Mouse (Mus musculus): ENCODE measurements around the gene Tcl1b5. TPM values are rescaled to one million over a fixed set of nuclear protein-coding genes. Genes with fewer than 3 reads are reported as not detected.
"Not testable (repeated sequence)": the region's sequence is repeated elsewhere in the genome, so short reads cannot be mapped to it uniquely, and the experiment has no call there.

Tcl1b5 gene
- not detected in 2 replicates for total RNA-seq (2015)
- total RNA-seq (2017): not detected in 2 replicates

DNA sequence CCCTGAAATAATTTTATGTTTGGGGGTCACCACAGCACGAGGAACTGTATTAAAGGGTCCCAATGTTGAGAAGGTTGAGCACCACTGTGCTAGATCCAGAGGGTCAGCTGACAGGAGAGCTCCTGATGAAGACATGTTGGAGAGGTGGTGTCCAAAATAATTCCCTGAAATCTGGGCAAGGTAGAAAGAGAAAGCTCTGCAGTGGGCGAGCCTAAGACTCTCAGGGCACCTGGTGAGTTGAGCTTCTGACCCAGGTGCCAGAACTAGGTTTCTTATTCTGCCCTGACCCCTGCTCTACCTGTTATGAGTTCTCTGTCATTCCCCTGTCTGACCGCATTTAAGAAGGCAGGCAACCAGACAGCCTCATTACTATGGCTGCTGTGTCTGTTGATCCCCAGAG, at the start of gene Tcl1b5:
Gene Tcl1b5 (plus strand): TSS at position 301 of the 400 bp plus-strand sequence.
- not testable (repeated sequence) for ATAC-seq (replicated peaks; ENCODE audit: poor library complexity)

DNA sequence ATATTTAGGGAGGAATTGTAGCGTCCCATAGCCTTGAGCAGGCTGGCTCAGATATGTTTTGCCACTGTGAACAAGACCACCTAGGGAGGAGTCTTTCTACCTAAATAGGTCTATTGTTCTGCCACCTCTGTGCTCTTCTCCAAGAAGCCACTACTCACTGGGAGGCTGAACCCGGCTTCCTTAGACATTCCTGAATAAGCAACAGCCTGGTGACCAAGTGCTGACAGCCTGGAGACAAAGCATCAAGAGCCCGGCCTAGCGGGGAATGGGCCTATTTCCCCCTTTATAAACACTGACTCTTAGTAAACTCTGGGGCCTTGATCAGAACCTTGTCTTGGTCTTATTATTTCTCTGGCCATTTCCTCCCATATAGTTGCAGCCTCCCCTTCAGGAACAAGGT, 49.6 kb upstream of the Tcl1b5 start:
- ATAC-seq (replicated peaks; ENCODE audit: poor library complexity): no peak

DNA sequence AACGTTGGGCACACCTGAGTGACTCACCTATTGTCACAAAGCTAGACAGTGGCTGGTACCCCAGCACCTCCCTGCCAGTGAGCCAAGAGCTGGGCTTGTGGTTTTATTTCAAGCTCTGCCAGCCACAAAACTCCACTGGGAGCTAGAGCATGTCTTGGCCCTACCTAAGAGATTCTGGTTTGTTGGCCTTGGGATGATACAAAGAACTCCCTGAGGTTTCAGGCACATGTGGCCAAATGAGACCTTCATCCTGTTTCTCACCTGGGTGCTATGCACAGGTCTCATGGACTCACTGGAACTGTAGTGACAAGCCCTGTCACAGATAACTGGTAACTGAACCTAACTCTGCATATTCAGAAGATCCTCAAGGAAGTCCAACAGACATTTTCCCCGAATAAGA, 48.5 kb upstream of the Tcl1b5 start:
- ATAC-seq (replicated peaks; ENCODE audit: poor library complexity): no peak

DNA sequence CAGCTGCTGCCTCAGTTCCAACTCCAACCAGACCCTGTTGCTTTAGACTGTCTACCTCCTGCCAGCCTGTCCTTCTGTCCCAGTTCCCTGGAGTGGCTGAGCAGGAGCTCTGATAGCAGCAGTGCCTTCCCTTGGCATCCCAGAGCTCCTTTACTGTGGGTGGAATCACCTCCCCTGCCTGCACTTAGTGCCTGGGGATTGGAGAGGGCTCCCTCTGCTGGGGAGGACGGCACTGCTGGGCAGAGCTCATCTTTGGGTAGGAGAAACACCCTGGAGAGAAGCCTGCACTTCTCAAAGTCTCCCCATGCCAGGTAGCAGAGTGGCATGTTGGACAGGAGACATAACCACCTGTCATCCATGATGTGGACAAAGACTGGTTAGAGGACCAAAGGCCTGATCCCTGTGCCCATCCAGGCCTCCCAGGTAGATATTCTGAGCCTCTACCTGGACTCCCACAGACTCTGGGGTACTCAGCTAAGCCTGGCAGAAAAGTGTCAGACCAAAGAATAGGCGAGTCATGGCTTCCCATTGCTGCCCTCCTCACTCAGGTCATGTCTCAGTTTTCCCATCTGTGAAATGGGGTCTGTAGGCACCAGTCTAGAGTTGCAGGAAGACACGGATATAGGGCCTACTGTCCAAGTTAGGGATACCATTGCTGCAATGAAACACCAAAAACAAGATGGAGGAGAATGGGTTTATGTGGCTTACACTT, 46.5 kb upstream of the Tcl1b5 start:
- ATAC-seq (replicated peaks; ENCODE audit: poor library complexity): peak; percentile 84

DNA sequence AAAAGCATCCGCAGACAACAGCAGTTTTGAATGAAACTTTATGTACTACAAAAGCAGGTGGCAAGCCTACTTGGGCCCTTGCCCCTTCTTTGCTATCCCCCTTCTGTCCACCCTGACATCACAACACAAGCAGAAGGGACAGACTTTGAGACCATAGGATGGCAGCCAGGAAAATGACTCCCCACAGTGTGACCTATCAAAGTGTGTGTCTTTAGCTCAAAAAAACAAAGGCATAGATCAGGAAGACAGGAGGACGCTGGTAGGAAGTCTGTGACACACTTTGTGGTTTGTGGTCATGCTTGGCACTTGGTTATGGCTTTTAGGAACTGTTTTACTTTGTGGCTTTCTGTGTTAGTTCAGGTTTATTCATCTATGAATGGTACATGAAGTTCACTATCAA, 42.0 kb upstream of the Tcl1b5 start:
- peak; percentile 47 for ATAC-seq (replicated peaks; ENCODE audit: poor library complexity)

DNA sequence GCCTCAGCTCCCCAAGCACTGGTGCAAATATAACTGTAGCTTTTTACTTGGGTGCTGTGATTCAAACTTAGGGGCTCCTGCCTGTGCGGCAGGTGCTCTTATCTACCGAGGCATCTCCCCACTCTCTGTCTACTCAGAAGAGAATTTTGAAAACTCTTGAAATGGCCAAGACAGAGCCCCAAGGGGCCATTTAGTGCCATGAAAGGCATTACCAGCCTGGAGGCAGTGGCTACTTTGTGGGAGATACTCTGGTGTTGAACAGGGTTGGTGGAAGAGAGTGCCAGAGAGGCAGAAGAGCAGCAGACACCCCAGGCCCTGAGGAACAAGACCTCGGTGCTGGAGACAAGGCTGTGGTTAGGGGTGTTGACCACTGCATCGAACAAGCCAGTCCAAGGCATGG, 41.3 kb upstream of the Tcl1b5 start:
- not testable (repeated sequence) for ATAC-seq (replicated peaks; ENCODE audit: poor library complexity)

DNA sequence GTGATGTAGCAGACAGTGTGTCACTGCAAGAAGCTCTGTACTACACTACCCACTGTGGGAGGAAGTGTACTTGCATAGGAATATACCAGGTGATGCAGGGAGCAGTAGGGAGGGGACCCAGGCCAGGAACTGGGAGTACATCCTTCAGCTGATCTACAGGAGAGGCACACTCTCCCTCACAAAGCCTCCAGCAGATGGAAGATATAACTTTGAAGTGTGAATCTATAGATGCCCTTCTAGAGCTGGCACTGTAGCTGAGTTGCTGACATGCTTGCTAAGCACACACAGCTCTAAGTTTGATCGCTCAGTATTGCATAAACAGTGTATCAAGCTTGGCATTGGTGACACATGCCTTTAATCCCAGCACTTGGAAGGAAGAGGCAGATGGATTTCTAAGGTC, 38.4 kb upstream of the Tcl1b5 start:
- not testable (repeated sequence) for ATAC-seq (replicated peaks; ENCODE audit: poor library complexity)

DNA sequence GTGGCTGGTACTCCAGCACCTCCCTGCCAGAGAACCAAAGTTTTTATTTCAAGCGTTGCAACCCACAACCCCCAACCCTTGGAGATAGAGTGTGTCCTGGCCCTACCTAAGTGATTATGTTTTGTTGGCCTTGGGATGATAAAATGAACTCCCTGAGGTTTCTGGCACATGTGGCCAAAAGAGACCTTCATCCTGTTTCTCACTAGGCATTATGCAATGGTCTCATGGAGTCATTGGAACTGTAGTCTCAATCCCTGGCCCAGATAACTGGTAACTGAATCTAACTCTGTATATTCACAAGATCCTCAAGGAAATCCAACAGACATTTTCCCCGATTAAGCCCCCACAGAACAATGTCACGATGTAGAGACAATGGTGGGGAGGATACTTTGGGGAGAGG, 33.0 kb upstream of the Tcl1b5 start:
- no peak for ATAC-seq (replicated peaks; ENCODE audit: poor library complexity)

DNA sequence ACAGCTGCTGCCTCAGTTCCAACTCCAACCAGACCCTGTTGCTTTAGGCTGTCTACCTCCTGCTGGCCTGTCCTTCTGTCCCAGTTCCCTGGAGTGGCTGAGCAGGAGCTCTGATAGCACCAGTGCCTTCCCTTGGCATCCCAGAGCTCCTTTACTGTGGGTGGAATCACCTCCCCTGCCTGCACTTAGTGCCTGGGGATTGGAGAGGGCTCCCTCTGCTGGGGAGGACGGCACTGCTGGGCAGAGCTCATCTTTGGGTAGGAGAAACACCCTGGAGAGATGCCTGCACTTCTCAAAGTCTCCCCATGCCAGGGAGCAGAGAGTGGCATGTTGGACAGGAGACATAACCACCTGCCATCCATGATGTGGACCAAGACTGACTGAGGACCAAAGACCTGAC, 31.2 kb upstream of the Tcl1b5 start:
- peak; percentile 76 for ATAC-seq (replicated peaks; ENCODE audit: poor library complexity)

DNA sequence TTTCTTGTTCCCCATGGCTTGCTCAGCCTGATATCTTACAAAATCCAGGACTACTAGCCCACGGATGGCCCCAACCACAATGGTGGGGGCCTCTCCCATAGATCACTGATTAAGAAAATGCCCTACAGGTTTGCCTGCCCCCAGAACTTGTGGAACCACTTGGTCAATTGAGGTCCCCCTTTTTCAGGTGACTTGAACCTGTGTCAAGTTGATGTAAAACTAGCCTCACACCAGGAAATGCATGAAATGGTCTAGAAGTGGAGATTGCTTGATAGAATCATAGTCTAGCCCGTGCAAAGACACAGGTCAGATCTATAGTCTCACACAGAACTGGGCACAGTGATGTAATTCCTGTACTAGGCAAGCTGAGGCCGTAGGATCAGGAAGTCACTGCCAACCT, 30.4 kb upstream of the Tcl1b5 start, which contains the start of gene Tcl1b2:
Gene Tcl1b2 (plus strand): TSS at position 301 of the 400 bp plus-strand sequence.
- no peak for ATAC-seq (replicated peaks; ENCODE audit: poor library complexity)

DNA sequence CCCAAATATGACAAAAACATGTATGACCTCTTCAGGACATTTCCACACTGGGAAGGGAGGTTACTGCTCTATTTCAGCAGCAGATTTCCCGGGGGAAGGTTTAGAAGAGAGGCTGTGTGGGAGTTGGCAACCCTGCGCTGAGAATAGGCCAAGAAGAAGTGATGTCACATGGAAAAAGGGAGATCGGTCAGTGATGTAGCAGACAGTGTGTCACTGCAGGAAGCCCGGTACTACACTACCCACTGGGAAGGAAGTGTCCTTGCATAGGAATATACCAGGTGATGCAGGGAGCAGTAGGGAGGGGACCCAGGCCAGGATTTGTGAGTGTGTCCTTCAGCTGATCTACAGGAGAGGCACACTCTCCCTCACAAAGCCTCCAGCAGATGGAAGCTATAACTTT, 20.9 kb upstream of the Tcl1b5 start:
- ATAC-seq (replicated peaks; ENCODE audit: poor library complexity): 0 out of 2 replicates have a peak, but pooled peaks have one; percentile 14

DNA sequence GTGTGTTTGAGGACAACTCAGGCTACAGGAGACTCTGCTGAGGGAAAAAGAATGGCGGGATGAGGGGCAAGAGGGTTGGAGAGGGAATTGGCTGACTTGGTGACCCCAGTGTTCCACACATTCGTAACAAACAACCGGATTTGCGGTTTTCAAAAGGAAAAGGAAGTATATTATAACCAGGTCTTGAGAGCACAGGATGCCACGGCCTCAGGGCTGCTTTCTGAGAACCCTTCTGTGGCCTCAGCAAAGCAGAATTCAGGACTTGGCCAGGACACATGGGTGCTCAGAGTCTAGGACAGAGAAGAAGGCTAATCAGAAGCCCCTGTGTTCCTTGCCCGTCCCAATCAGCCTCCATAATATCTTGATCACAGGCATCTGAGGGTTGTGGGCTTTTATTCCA, 17.3 kb upstream of the Tcl1b5 start:
- ATAC-seq (replicated peaks; ENCODE audit: poor library complexity): peak; percentile 62

DNA sequence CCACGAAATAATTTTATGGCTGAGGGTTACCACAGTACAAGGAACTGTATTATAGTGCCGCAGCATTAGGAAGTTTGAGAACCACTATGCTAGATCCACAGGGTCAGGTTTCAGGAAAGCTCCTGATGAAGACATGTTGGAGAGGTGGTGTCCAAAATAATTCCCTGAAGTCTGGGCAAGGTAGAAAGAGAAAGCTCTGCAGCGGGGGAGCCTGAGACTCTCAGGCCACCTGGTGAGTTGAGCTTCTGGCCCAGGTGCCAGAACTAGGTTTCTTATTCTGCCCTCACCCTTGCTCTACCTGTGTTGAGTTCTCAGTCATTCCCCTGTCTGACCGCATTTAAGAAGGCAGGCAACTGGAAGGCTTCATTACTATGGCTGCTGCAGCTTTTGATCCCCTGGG, 16.8 kb upstream of the Tcl1b5 start, which contains the start of gene Tcl1b1:
Gene Tcl1b1 (plus strand): TSS at position 301 of the 400 bp plus-strand sequence.
- no peak for ATAC-seq (replicated peaks; ENCODE audit: poor library complexity)

DNA sequence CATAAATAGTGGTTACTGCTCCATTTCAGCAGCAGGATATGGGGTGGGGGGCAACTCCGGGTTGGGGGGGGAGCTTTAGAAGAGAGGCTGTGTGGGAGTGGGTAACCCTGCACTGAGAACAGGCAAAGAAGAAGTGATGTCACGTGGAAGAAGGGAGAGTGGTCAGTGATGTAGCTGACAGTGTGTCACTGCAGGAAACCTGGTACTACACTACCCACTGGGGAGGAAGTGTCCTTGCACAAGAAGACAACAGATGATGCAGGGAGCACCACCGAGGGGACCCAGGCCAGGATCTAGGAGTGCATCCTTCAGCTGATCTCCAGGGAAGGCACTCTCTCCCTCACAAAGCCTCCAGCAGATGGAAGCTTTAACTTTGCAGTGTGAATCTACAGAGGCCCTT, 9.4 kb upstream of the Tcl1b5 start:
- ATAC-seq (replicated peaks; ENCODE audit: poor library complexity): peak; percentile 88

DNA sequence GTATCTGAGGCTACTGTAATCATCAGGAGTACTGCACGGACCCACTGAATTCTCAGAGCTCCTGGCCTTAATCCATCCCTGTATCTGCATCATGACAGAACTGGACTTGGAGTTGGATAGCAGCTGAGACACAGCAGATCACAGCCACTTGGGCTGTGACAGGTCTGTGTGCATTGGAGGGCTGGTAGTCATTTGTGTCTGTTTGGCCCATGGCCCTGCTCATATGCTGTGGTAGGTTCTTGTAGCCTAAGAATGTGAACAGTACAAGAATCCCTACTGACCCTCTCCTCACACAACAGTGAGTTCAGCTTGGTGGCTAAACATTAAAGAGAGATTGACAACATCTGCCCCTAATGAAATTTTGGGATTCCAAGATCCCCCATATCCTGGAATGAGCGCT, 2.8 kb upstream of the Tcl1b5 start:
- ATAC-seq (replicated peaks; ENCODE audit: poor library complexity): no peak

DNA sequence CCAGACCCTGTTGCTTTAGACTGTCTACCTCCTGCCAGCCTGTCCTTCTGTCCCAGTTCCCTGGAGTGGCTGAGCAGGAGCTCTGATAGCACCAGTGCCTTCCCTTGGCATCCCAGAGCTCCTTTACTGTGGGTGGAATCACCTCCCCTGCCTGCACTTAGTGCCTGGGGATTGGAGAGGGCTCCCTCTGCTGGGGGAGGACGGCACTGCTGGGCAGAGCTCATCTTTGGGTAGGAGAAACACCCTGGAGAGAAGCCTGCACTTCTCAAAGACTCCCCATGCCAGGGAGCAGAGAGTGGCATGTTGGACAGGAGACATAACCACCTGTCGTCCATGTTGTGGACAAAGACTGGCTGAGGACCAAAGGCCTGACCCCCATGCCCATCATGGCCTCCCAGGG, 1.8 kb upstream of the Tcl1b5 start:
- peak; percentile 94 for ATAC-seq (replicated peaks; ENCODE audit: poor library complexity)

DNA sequence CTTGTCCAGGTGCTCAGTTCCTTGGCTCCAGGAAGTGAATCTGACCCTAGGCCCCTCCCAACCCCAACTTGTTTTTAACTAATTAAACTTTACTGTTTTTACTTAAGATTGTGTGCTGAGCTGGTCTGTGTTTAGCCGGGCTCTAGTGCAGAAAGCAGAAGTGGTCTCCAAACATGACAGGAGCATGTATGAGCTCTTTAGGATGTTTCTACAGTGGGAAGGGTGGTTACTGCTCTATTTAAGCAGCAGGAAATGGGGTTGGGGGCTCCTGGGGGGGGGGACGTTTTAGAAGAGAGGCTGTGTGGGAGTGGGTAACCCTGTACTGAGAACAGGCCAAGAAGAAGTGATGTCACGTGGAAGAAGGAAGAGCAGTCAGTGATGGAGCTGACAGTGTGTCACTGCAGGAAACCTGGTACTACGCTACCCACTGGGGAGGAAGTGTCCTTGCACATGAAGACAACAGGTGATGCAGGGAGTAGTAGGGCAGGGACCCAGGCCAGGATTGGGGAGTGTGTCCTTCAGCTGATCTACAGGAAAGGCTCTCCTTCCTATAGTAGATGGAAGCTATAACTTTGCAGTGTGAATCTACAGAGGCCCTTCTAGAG, 5.0 kb downstream of the Tcl1b5 start:
- ATAC-seq (replicated peaks; ENCODE audit: poor library complexity): peak; percentile 60

DNA sequence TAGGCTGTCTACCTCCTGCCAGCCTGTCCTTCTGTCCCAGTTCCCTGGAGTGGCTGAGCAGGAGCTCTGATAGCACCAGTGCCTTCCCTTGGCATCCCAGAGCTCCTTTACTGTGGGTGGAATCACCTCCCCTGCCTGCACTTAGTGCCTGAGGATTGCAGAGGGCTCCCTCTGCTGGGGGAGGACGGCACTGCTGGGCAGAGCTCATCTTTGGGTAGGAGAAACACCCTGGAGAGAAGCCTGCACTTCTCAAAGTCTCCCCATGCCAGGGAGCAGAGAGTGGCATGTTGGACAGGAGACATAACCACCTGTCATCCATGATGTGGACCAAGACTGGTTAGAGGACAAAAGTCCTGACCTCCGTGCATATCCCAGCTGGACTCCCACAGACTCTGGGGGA, 12.8 kb downstream of the Tcl1b5 start:
- peak; percentile 90 for ATAC-seq (replicated peaks; ENCODE audit: poor library complexity)

DNA sequence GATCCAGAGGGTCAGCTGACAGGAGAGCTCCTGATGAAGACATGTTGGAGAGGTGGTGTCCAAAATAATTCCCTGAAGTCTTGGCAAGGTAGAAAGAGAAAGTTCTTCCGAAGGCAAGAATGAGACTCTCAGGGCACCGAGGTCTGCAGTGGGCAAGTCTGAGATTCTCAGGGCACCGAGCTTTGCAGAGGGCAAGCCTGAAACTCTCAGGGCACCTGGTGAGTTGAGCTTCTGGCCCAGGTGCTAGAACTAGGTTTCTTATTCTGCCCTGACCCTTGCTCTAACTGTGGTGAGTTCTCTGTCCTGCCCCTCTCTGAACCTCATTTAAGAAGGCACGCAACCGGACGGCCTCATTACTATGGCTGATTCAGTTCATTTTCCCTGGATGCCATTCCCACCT, 14.6 kb downstream of the Tcl1b5 start, which contains the start of gene Tcl1b3:
Gene Tcl1b3 (plus strand): TSS at position 301 of the 400 bp plus-strand sequence.
- ATAC-seq (replicated peaks; ENCODE audit: poor library complexity): not testable (repeated sequence)

DNA sequence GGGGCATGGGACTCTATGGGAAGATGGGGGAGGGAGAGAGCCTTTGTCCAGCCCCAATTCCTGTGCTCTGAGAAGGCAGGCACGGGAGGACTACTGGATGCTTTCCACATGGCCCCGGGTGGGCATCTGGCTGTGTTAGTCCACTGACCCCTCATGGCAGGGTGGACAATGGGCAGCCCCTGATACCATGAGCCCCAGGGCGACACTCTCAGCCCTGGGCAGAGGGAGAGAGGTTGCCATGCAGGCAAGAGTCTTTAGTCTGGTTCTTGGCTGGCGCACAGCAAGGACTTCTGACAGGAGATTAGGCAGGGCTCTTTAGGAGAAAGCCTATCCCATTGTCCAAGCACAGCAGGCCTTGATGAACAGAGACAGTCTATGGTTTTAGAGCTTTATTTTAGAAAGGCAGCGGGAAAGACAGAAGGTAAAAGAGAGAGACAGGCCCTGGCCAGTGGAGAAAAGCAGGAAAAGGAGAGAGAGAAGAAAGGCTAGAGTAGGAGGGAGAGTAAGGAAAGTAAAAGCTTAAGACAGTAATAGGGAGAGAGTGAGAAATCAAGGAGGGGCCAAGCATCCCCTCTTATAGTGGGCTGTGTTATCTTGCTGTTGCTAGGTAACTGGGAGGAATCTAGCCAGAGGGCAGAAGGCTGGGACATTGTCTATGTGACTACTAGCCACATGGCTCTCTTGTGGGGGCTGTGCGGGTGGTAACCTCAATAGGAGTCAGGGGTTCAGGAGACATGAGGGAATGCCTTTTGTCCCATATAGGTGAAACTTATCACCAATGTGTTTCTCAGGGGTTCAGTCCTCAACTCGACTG, 23.7 kb downstream of the Tcl1b5 start:
- ATAC-seq (replicated peaks; ENCODE audit: poor library complexity): not testable (repeated sequence)

DNA sequence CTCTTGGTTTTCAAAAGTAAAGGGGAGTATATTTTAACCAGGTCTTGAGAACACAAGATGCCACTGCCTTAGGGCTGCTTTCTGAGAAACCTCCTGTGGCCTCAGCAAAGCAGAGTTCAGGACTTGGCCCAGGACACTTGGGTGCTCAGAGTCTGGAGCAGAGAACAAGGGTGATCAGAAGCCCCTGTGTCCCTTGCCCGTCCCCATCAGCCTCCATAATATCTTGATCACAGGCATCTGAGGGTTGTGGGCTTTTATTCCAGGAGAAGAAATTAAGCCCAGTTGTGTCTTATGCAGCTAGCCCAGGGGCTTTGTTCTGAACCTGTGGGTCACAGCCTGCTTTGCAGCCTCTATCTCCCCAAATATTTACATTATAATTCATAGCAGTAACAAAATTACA, 25.5 kb downstream of the Tcl1b5 start, which contains the start of gene Tcl1b4:
Gene Tcl1b4 (plus strand): TSS at position 301 of the 400 bp plus-strand sequence.
- not testable (repeated sequence) for ATAC-seq (replicated peaks; ENCODE audit: poor library complexity)
